Mouse (Mus musculus) erythroid progenitor cell, adult 5-6 weeks (primary cell): ENCODE measurements around the gene Sh3bp1. TPM values are rescaled to one million over a fixed set of nuclear protein-coding genes. Genes with fewer than 3 reads are reported as not detected.
A peak's percentile ranks its signal among the peaks of the same experiment; 100 is the strongest.

Experiments used
- ATAC-seq: replicated peaks from 2 replicates; pipeline ENCODE4 v1.8.0; 2016; ENCODE audit warnings: moderate number of reproducible peaks, mild to moderate bottlenecking, moderate TSS enrichment, inconsistent platforms; ENCODE audit not compliant: poor library complexity, low FRiP score, severe bottlenecking
- total RNA-seq, 2 experiments: library from RNA; stranded (forward) in 1 of 2; stranded (reverse) in 1 of 2; fragments of 150-400 nt in 1 of 2; fragments of 186-747, 209-891 nt in 1 of 2; gene quantifications; 2 replicates each; pipeline versions ENCODE4 v1.2.3 to v1.2.4; 2015 to 2017; ENCODE audit warnings: low replicate concordance in 2 of 2

Gene Sh3bp1
- total RNA-seq, 2 experiments from 2014 or later, result 7.1 to 21.4 TPM

GRCm38 (mm10) chr15:78934784-78935320, 35.3 kb downstream of the Sh3bp1 start, which contains the start of gene Nol12:
Gene Nol12 (plus strand): TSS chr15:78934933.
- ATAC-seq, result peak; percentile 92

GRCm38 (mm10) chr15:78936403-78936802, 36.8 kb downstream of the Sh3bp1 start:
- ATAC-seq, result no peak; the same call in 1 of the 2 replicates

GRCm38 (mm10) chr15:78937311-78937710, 37.7 kb downstream of the Sh3bp1 start:
- ATAC-seq, result no peak

GRCm38 (mm10) chr15:78937963-78938362, 38.4 kb downstream of the Sh3bp1 start:
- ATAC-seq, result no peak

GRCm38 (mm10) chr15:78940325-78940724, 40.8 kb downstream of the Sh3bp1 start:
- ATAC-seq, result no peak

- ATAC-seq, result peak; percentile 71
Measured at GRCm38 (mm10) chr15:78942663-78943062, 43.1 kb downstream of the Sh3bp1 start.

GRCm38 (mm10) chr15:78946232-78946631, 46.7 kb downstream of the Sh3bp1 start:
- ATAC-seq, result no peak

GRCm38 (mm10) chr15:78947657-78948056, 48.1 kb downstream of the Sh3bp1 start, which contains the start of gene Triobp:
Gene Triobp (plus strand): TSS chr15:78947724.
- peak; percentile 81 for ATAC-seq

GRCm38 (mm10) chr15:78948152-78948725, 48.7 kb downstream of the Sh3bp1 start:
- no peak for ATAC-seq

GRCm38 (mm10) chr15:78948883-78949282, 49.3 kb downstream of the Sh3bp1 start:
- no peak for ATAC-seq

GRCm38 (mm10) chr15:78955663-78956062, 56.1 kb downstream of the Sh3bp1 start:
- ATAC-seq, result no peak

GRCm38 (mm10) chr15:78956351-78956750, 56.8 kb downstream of the Sh3bp1 start:
- no peak for ATAC-seq

GRCm38 (mm10) chr15:78957021-78957420, 57.5 kb downstream of the Sh3bp1 start:
- ATAC-seq, result no peak

- no peak for ATAC-seq
Measured at GRCm38 (mm10) chr15:78959537-78959936, 60.0 kb downstream of the Sh3bp1 start.

- ATAC-seq, result no peak
Measured at GRCm38 (mm10) chr15:78960088-78960487, 60.5 kb downstream of the Sh3bp1 start.

Other genes with a start within 250 kb of the Sh3bp1 start
- gene Elfn2, start 181.0 kb upstream of the Sh3bp1 start, total RNA-seq (2015; ENCODE audit: low replicate concordance), result not detected in 2 replicates
- gene Elfn2, start 181.0 kb upstream of the Sh3bp1 start, total RNA-seq (2017; ENCODE audit: low replicate concordance), result not detected in 2 replicates
- gene Mfng, start 126.3 kb upstream of the Sh3bp1 start, total RNA-seq (2015; ENCODE audit: low replicate concordance), result 1.7 and 1.8 TPM in 2 replicates
- 2.3 TPM in 1 of 2 replicates, not detected in the other for gene Mfng, start 126.3 kb upstream of the Sh3bp1 start, total RNA-seq (2017; ENCODE audit: low replicate concordance)
- gene Card10, start 96.7 kb upstream of the Sh3bp1 start, total RNA-seq (2015; ENCODE audit: low replicate concordance), result 0.42 and 0.72 TPM in 2 replicates
- gene Card10, start 96.7 kb upstream of the Sh3bp1 start, total RNA-seq (2017; ENCODE audit: low replicate concordance), result not detected in 2 replicates
- not detected in 2 replicates for gene Cdc42ep1, start 57.1 kb upstream of the Sh3bp1 start, total RNA-seq (2015; ENCODE audit: low replicate concordance)
- gene Cdc42ep1, start 57.1 kb upstream of the Sh3bp1 start, total RNA-seq (2017; ENCODE audit: low replicate concordance), result not detected in 2 replicates
- not detected in 2 replicates for gene Lgals2, start 44.2 kb upstream of the Sh3bp1 start, total RNA-seq (2015; ENCODE audit: low replicate concordance)
- not detected in 2 replicates for gene Lgals2, start 44.2 kb upstream of the Sh3bp1 start, total RNA-seq (2017; ENCODE audit: low replicate concordance)
- gene Gga1, start 22.6 kb upstream of the Sh3bp1 start, total RNA-seq (2015; ENCODE audit: low replicate concordance), result 22.0 and 25.2 TPM in 2 replicates
- gene Gga1, start 22.6 kb upstream of the Sh3bp1 start, total RNA-seq (2017; ENCODE audit: low replicate concordance), result 3.5 and 6.0 TPM in 2 replicates
- 1.3 TPM in 1 of 2 replicates, not detected in the other for gene Gm49510, start 101 bp upstream of the Sh3bp1 start, total RNA-seq (2015; ENCODE audit: low replicate concordance)
- not detected in 2 replicates for gene Gm49510, start 101 bp upstream of the Sh3bp1 start, total RNA-seq (2017; ENCODE audit: low replicate concordance)
- gene Pdxp, start 14.2 kb downstream of the Sh3bp1 start, total RNA-seq (2015; ENCODE audit: low replicate concordance), result 0.72 and 2.1 TPM in 2 replicates
- 1.4 TPM in 1 of 2 replicates, not detected in the other for gene Pdxp, start 14.2 kb downstream of the Sh3bp1 start, total RNA-seq (2017; ENCODE audit: low replicate concordance)
- gene Lgals1, start 27.0 kb downstream of the Sh3bp1 start, total RNA-seq (2015; ENCODE audit: low replicate concordance), result 66.7 and 92.6 TPM in 2 replicates
- gene Lgals1, start 27.0 kb downstream of the Sh3bp1 start, total RNA-seq (2017; ENCODE audit: low replicate concordance), result 67.5 and 70.4 TPM in 2 replicates
- 12.6 and 22.6 TPM in 2 replicates for gene Nol12, start 35.2 kb downstream of the Sh3bp1 start, total RNA-seq (2015; ENCODE audit: low replicate concordance)
- gene Nol12, start 35.2 kb downstream of the Sh3bp1 start, total RNA-seq (2017; ENCODE audit: low replicate concordance), result 6.8 and 11.2 TPM in 2 replicates
- 40.7 and 72.8 TPM in 2 replicates for gene Triobp, start 48.0 kb downstream of the Sh3bp1 start, total RNA-seq (2015; ENCODE audit: low replicate concordance)
- 46.2 and 61.3 TPM in 2 replicates for gene Triobp, start 48.0 kb downstream of the Sh3bp1 start, total RNA-seq (2017; ENCODE audit: low replicate concordance)
- gene H1f0, start 128.7 kb downstream of the Sh3bp1 start, total RNA-seq (2015; ENCODE audit: low replicate concordance), result 13.7 and 21.4 TPM in 2 replicates
- gene H1f0, start 128.7 kb downstream of the Sh3bp1 start, total RNA-seq (2017; ENCODE audit: low replicate concordance), result 16.7 and 19.7 TPM in 2 replicates
- gene Galr3, start 142.1 kb downstream of the Sh3bp1 start, total RNA-seq (2015; ENCODE audit: low replicate concordance), result not detected in 2 replicates
- gene Galr3, start 142.1 kb downstream of the Sh3bp1 start, total RNA-seq (2017; ENCODE audit: low replicate concordance), result not detected in 2 replicates
- 64.9 and 75.0 TPM in 2 replicates for gene Ankrd54, start 163.1 kb downstream of the Sh3bp1 start, total RNA-seq (2015; ENCODE audit: low replicate concordance)
- 37.3 and 66.5 TPM in 2 replicates for gene Ankrd54, start 163.1 kb downstream of the Sh3bp1 start, total RNA-seq (2017; ENCODE audit: low replicate concordance)
- gene Eif3l, start 175.4 kb downstream of the Sh3bp1 start, total RNA-seq (2015; ENCODE audit: low replicate concordance), result 50.1 and 69.2 TPM in 2 replicates
- gene Eif3l, start 175.4 kb downstream of the Sh3bp1 start, total RNA-seq (2017; ENCODE audit: low replicate concordance), result 47.1 and 47.9 TPM in 2 replicates
- 0.72 TPM in 1 of 2 replicates, not detected in the other for gene Micall1, start 209.1 kb downstream of the Sh3bp1 start, total RNA-seq (2015; ENCODE audit: low replicate concordance)
- gene Micall1, start 209.1 kb downstream of the Sh3bp1 start, total RNA-seq (2017; ENCODE audit: low replicate concordance), result 1.7 and 4.1 TPM in 2 replicates
- gene Polr2f, start 241.2 kb downstream of the Sh3bp1 start, total RNA-seq (2015; ENCODE audit: low replicate concordance), result 15.1 and 32.7 TPM in 2 replicates
- gene Polr2f, start 241.2 kb downstream of the Sh3bp1 start, total RNA-seq (2017; ENCODE audit: low replicate concordance), result 17.0 and 20.3 TPM in 2 replicates
- gene 1700088E04Rik, start 241.5 kb downstream of the Sh3bp1 start, total RNA-seq (2015; ENCODE audit: low replicate concordance), result not detected in 2 replicates
- gene 1700088E04Rik, start 241.5 kb downstream of the Sh3bp1 start, total RNA-seq (2017; ENCODE audit: low replicate concordance), result not detected in 2 replicates